Mouse (Mus musculus): ENCODE measurements around the gene Cd1d1.
"Not testable (repeated sequence)": the region's sequence is repeated elsewhere in the genome, so short reads cannot be mapped to it uniquely, and the experiment has no call there.

Cd1d1 gene

DNA sequence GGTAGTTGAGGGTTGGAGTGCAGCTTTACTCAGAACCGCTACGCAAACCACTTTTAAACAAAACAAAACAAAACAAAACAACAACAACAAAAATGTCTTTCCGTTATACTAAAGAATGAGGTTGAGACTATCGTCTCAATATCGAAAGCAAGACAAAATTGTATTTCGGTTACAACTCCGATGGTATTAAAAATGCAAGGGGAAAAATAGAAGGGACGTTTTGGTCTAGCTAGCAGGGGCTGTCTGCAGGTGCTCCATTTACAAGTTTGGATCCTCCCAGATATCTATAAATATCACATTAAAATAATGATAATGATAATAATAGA is at the start of gene Cd1d1:
TSS of gene Cd1d1 (minus strand) at position 27 of the 326 bp plus-strand sequence.
- DNase-seq (ENCODE audit: low read depth) = no peak

- DNase-seq (ENCODE audit: low read depth) = no peak
Observed at GRCm38 (mm10) chr3:87047801-87048200, 48.6 kb upstream of the Cd1d1 start.

- DNase-seq (ENCODE audit: low read depth) = no peak
Observed at GRCm38 (mm10) chr3:87041733-87042132, 42.5 kb upstream of the Cd1d1 start.

DNA sequence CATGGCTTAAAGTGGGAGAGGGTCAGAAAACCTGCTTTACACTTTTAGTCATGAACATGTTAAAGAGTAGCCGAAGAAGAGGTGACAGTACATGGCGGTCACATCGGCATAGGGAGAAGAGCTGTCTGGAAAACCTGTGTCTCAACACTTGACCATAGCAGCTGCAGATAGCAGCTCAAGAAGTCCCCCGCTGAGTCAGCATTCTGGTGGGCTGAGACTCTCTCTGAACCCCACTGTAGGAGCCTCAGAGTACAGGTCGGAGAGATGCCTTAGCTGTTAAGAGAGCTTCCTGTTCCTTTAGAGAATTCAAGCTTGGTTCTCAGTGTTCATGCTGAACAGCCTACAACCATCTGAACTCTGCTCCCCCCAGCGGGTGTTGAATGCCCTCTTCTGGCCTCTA is 39.3 kb upstream of the Cd1d1 start:
- DNase-seq (ENCODE audit: low read depth) = no peak

GRCm38 (mm10) chr3:87034061-87034460 is 34.8 kb upstream of the Cd1d1 start:
- no peak for DNase-seq (ENCODE audit: low read depth)

GRCm38 (mm10) chr3:87033357-87033756 is 34.1 kb upstream of the Cd1d1 start:
- DNase-seq (ENCODE audit: low read depth) = peak; percentile 63

- peak; percentile 43 for DNase-seq (ENCODE audit: low read depth)
Observed at GRCm38 (mm10) chr3:87030855-87031254, 31.6 kb upstream of the Cd1d1 start.

- no peak for DNase-seq (ENCODE audit: low read depth)
Observed at GRCm38 (mm10) chr3:87017707-87018106, 18.5 kb upstream of the Cd1d1 start.

GRCm38 (mm10) chr3:87017001-87017400 is 17.8 kb upstream of the Cd1d1 start:
- DNase-seq (ENCODE audit: low read depth) = no peak

DNA sequence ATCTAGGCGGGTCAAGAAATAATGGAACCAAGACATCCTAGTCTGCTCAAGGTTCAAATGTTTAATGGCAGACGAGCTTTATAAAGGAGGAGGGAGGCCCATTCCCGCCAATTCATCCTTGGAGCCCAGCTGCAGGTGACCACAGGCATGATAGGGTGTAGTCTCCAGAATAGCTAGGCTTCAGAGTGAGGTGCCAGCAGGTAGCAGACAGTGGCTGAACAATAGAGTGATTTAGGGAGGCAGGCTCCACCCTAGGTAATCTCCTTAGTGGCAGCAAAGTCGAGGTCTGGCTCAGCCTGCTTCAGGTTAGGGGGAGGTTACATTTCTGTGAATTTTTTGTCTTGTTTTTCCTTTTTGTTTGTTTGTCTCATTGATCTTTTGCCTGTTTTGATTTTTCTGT is 16.7 kb upstream of the Cd1d1 start:
- DNase-seq (ENCODE audit: low read depth) = no peak

GRCm38 (mm10) chr3:87012406-87012805 is 13.2 kb upstream of the Cd1d1 start:
- not testable (repeated sequence) for DNase-seq (ENCODE audit: low read depth)

DNA sequence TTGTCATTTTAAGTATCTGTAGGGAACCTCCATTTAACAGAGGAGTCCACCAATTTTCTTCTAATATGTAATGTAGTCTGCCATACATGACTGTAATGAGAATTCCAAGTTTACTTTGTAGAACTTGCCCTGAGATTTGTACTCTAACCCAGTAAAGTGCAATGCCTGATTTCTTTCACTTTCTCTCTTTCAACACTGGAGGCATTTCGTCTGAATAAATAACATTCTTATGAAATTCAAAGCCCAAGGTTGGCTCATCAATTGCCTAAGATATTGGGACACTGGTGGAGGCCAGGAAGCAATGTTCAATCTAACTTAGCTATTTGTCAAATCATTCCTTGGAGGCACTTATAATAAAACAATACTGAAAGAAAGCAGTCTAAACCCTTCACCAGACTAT is 9.0 kb upstream of the Cd1d1 start:
- DNase-seq (ENCODE audit: low read depth) = not testable (repeated sequence)

GRCm38 (mm10) chr3:87000676-87001075 is 1.4 kb upstream of the Cd1d1 start:
- no peak for DNase-seq (ENCODE audit: low read depth)

- no peak for DNase-seq (ENCODE audit: low read depth)
Observed at GRCm38 (mm10) chr3:87000051-87000450, 810 bp upstream of the Cd1d1 start.

GRCm38 (mm10) chr3:86998433-86999414 is 517 bp downstream of the Cd1d1 start:
- peak; percentile 60 for DNase-seq (ENCODE audit: low read depth)

GRCm38 (mm10) chr3:86996111-86996510 is 3.1 kb downstream of the Cd1d1 start:
- DNase-seq (ENCODE audit: low read depth) = no peak

DNA sequence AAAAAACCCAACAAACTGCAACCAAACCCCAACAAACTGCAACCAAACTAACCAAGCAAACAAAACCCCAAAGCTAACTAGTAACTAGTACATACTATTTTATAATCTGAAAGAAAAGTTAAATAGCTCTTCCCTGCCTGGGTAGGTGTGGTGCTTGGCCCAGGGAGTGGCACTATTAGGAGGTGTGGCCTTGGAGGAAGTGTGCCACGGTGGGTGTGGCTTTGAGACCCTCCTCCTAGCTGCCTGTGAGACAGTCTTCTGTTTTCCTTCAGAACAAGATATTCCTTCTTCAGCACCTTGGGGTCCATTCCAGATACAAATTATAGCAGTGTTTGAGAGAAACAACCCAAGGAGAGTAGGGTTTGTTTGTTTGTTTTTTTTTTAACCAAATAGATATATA is 3.9 kb downstream of the Cd1d1 start:
- no peak for DNase-seq (ENCODE audit: low read depth)

- not testable (repeated sequence) for DNase-seq (ENCODE audit: low read depth)
Observed at GRCm38 (mm10) chr3:86986969-86987368, 12.3 kb downstream of the Cd1d1 start.

GRCm38 (mm10) chr3:86986490-86986889 is 12.8 kb downstream of the Cd1d1 start:
- no peak for DNase-seq (ENCODE audit: low read depth)

- no peak for DNase-seq (ENCODE audit: low read depth)
Observed at GRCm38 (mm10) chr3:86983382-86983781, 15.9 kb downstream of the Cd1d1 start.

DNA sequence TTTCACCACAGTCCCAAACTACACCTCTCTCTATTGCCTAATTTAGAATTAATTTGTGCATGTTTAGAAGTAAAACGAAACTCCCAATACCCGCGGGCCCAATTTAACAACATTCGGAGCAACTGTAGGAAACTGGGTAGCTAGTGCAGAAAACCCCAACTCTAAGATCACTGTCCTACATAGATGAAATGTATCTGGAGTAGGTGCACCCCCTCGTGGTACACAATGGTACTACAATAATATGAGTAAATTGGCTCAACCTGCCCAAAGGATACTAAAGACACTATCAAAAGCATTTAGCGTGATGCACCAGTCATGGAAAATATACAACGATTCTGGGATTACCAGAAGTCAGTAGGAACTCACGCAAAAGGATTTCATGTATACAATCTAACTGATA is 22.7 kb downstream of the Cd1d1 start:
- DNase-seq (ENCODE audit: low read depth) = peak; percentile 74

- no peak for DNase-seq (ENCODE audit: low read depth)
Observed at GRCm38 (mm10) chr3:86975150-86975549, 24.1 kb downstream of the Cd1d1 start.

GRCm38 (mm10) chr3:86962665-86963435 is 36.4 kb downstream of the Cd1d1 start:
- DNase-seq (ENCODE audit: low read depth) = no peak
